Mouse (Mus musculus) hindbrain, postnatal 0 days (tissue): ENCODE data around the gene 1700030K09Rik. TPM values are rescaled to one million over a fixed set of nuclear protein-coding genes. Genes with fewer than 3 reads are reported as not detected.

Experiments used
- ATAC-seq: fragments of 200-750 bp; cut with Nextera tagmentation; 2 replicates; pipeline ENCODE4 v1.8.0; 2017; ENCODE audit warnings: mild to moderate bottlenecking, moderate TSS enrichment, moderate library complexity
- DNase-seq: peaks from one replicate; pipeline ENCODE4 v3.0.0-alpha.2; 2015; ENCODE audit warnings: low spot score
- H3K27ac ChIP-seq: fragments of 300-500 bp; sonication (generic); 2 replicates; pipeline ENCODE4 v1.5.1; 2014; ENCODE audit warnings: mild to moderate bottlenecking
- H3K27me3 ChIP-seq: fragments of 300-500 bp; sonication (generic); 2 replicates; pipeline ENCODE4 v1.6.1; 2014; ENCODE audit warnings: low read length, mixed read lengths; ENCODE audit not compliant: insufficient read depth
- H3K36me3 ChIP-seq: fragments of 300-500 bp; sonication (generic); 2 replicates; pipeline ENCODE4 v1.6.1; 2014; ENCODE audit warnings: low read length, mixed read lengths; ENCODE audit not compliant: insufficient read depth
- H3K4me1 ChIP-seq: fragments of 300-500 bp; sonication (generic); 2 replicates; pipeline ENCODE4 v1.6.1; 2014; ENCODE audit warnings: antibody characterized with exemption, low read length, mixed read lengths; ENCODE audit not compliant: insufficient read depth
- H3K4me2 ChIP-seq: fragments of 300-500 bp; sonication (generic); 2 replicates; pipeline ENCODE4 v1.6.1; 2014; ENCODE audit warnings: low read depth, mild to moderate bottlenecking, low read length, moderate library complexity, mixed read lengths
- H3K4me3 ChIP-seq: fragments of 300-500 bp; sonication (generic); 2 replicates; pipeline ENCODE4 v1.5.1; 2014; ENCODE audit warnings: low read length
- H3K9ac ChIP-seq: fragments of 300-500 bp; sonication (generic); replicated peaks from 2 replicates; pipeline ENCODE4 v1.6.1; 2014; ENCODE audit warnings: mild to moderate bottlenecking, low read length, moderate library complexity, mixed read lengths
- H3K9me3 ChIP-seq: fragments of 300-500 bp; sonication (generic); 2 replicates; pipeline ENCODE4 v1.6.1; 2016; ENCODE audit warnings: low read length, mixed read lengths
- CTCF ChIP-seq: IDR thresholded peaks from 2 replicates; pipeline ENCODE4 v1.5.1; 2016; ENCODE audit warnings: antibody characterized with exemption, control low read depth, low read depth
- WGBS: fragments of 180-500 bp; shearing (Covaris S2); extraction: QIAGEN DNeasy Blood & Tissue Kit; methylation state at CpG from one replicate; pipeline ENCODE4 v1.1.7; 2014; 5-methylcytosine and 5-hydroxymethylcytosine counted together
- polyA plus RNA-seq: library from polyadenylated mRNA; unstranded; fragments of >200 nt; fragmentation: Nextera tagmentation; extraction: Ambion mirVana; gene quantifications from 2 replicates; pipeline ENCODE4 v1.2.1, GENCODE M21; 2015
- total RNA-seq: library from RNA; depleted of rRNA; stranded (reverse); fragments of >200 nt; gene quantifications from 2 replicates; pipeline ENCODE4 v1.2.3, GENCODE M21; 2014

The 1700030K09Rik gene
- total and polyA plus RNA-seq, 2 experiments from 2014 or later: 11.3 to 13.2 TPM

GRCm38 (mm10) chr8:72474826-72475546 lies 31.3 kb downstream of the 1700030K09Rik start, which contains the start of gene Cherp:
TSS of gene Cherp (minus strand) at chr8:72475226.
- Histone ChIP-seq H3K4me1 (peaks cover 5% of the 10 kb centered on the region; the same call in 1 of the 2 replicates), H3K9me3 (no peaks in the 10 kb centered on the region), H3K27ac (peak within 1 kb of the TSS; percentile 91), H3K4me3 (peak within 1 kb of the TSS; percentile 88), H3K36me3 (peaks cover 20% of the 10 kb centered on the region), H3K27me3 (no peaks in the 10 kb centered on the region), H3K4me2 (peak within 1 kb of the TSS; percentile 96), H3K9ac (peak within 1 kb of the TSS; percentile 79)
- ATAC-seq (peak; percentile 97), DNase-seq (peak; percentile 99)
- under 1% methylated on average over 79 of the region's 80 CpGs for WGBS
- TF ChIP-seq CTCF: 0 out of 2 replicates have a peak, but pooled peaks have one; percentile 9

DNA sequence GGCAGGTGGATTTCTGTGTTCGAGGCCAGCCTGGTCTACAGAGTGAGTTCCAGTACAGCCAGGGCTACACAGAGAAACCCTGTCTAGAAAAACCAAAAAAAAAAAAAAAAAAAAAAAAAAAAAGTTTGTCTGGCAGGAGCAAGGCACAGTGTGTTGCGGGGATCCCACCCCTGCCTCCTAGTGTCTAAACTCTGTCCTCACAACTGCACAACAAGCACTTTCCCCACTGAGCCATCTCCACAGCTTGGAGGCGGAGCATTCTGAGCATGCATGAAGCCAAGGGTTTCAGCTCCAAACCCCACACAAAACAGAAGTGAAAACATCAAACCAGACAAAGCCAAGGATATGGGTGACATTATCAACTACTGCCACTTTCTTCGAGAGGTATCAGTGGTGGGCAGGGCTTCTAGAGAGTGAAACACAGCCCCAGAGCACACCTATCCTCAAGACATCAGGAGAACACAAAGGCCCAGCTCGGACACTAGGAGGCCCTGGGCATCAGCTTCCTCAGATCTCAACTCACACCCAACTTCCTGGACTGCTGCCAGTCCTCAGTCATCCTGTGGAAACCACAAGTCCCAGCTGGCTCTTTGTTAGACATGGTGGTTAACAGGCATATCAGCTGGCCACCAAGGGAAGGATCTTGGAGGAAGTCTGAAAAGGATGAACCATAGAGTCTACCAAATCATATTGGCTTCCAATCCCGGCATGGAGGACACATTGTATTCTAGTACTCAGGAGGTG lies 41.9 kb downstream of the 1700030K09Rik start:
- Histone ChIP-seq H3K9me3 (no peaks in the 10 kb centered on the region), H3K4me1 (0 out of 2 replicates have a peak, but pooled peaks cover 3% of the 10 kb centered on the region), H3K9ac (no peak overlapping the region), H3K27me3 (no peaks in the 10 kb centered on the region), H3K4me3 (no peak overlapping the region), H3K27ac (no peak overlapping the region), H3K36me3 (peaks cover 30% of the 10 kb centered on the region), H3K4me2 (no peak overlapping the region)
- peak; percentile 27 for DNase-seq
- WGBS: 81% methylated on average over 6 of the region's 6 CpGs
- ATAC-seq: no peak
- peak; percentile 39 for TF ChIP-seq CTCF

GRCm38 (mm10) chr8:72487014-72487413 lies 43.3 kb downstream of the 1700030K09Rik start:
- peaks cover 14% of the 10 kb centered on the region; the same call in 1 of the 2 replicates for H3K4me1 ChIP-seq
- ATAC-seq (no peak), DNase-seq (no peak)
- no peaks in the 10 kb centered on the region for H3K27me3 ChIP-seq
- no peaks in the 10 kb centered on the region for H3K9me3 ChIP-seq
- H3K36me3 ChIP-seq: peaks cover 30% of the 10 kb centered on the region
- H3K4me2 ChIP-seq: no peak overlapping the region
- no peak overlapping the region for H3K4me3 ChIP-seq
- H3K27ac ChIP-seq: no peak overlapping the region
- no peak for TF ChIP-seq CTCF
- no peak overlapping the region for H3K9ac ChIP-seq

DNA sequence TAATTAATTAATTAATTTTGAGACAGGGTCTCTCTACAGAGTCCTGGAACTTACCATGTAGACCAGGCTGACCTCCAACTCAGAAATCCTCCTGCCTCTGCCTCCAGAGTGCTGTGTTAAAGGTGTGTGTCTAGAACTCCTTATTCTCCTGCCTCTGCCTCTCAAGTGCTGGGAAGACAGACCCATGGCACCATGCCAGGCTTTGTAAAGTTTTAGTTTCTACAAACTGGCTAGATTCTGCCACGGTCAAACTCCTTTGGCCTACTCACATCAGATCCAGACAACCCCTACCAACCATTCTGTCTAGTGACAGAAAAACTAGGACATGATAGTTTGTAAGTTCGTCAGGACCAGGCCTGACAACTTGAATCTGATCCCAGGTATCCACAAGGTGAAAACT lies 47.3 kb downstream of the 1700030K09Rik start:
- no peaks in the 10 kb centered on the region for H3K27me3 ChIP-seq
- peak overlapping the region; percentile 89; the same call in 1 of the 2 replicates for H3K4me2 ChIP-seq
- 85% methylated on average over 2 of the region's 2 CpGs for WGBS
- H3K27ac ChIP-seq: no peak overlapping the region
- no peak for TF ChIP-seq CTCF
- ATAC-seq (no peak), DNase-seq (no peak)
- H3K36me3 ChIP-seq: peaks cover 24% of the 10 kb centered on the region
- peaks cover 20% of the 10 kb centered on the region for H3K4me1 ChIP-seq
- no peak overlapping the region for H3K9ac ChIP-seq
- H3K4me3 ChIP-seq: peak overlapping the region; percentile 91; the same call in 1 of the 2 replicates
- no peaks in the 10 kb centered on the region for H3K9me3 ChIP-seq

GRCm38 (mm10) chr8:72491680-72492621 lies 48.3 kb downstream of the 1700030K09Rik start, which contains the start of gene Slc35e1:
TSS of gene Slc35e1 (minus strand) at chr8:72492614.
- H3K4me1 ChIP-seq: peaks cover 20% of the 10 kb centered on the region
- WGBS: 1% methylated on average over 91 of the region's 98 CpGs
- DNase-seq (no peak), ATAC-seq (peak; percentile 68)
- TF ChIP-seq CTCF: no peak
- H3K9ac ChIP-seq: peak within 1 kb of the TSS; percentile 81
- peak within 1 kb of the TSS; percentile 85 for H3K27ac ChIP-seq
- no peaks in the 10 kb centered on the region for H3K9me3 ChIP-seq
- peaks cover 26% of the 10 kb centered on the region for H3K36me3 ChIP-seq
- no peaks in the 10 kb centered on the region for H3K27me3 ChIP-seq
- peak within 1 kb of the TSS; percentile 91 for H3K4me3 ChIP-seq
- H3K4me2 ChIP-seq: peak within 1 kb of the TSS; percentile 89

GRCm38 (mm10) chr8:72492622-72493081 lies 49.0 kb downstream of the 1700030K09Rik start:
- Histone ChIP-seq H3K36me3 (peaks cover 26% of the 10 kb centered on the region), H3K27ac (peak overlapping the region; percentile 85), H3K4me2 (peak overlapping the region; percentile 89), H3K27me3 (no peaks in the 10 kb centered on the region), H3K4me1 (peaks cover 20% of the 10 kb centered on the region), H3K4me3 (peak overlapping the region; percentile 91), H3K9ac (peak overlapping the region; percentile 81), H3K9me3 (no peaks in the 10 kb centered on the region)
- DNase-seq: peak; percentile 100
- peak; percentile 98 for ATAC-seq
- no peak for TF ChIP-seq CTCF
- under 1% methylated on average over 53 of the region's 56 CpGs for WGBS
